Mouse (Mus musculus) lung, postnatal 25 days (tissue): Measurements from ENCODE around the gene Cfhr1.

Experiments used
- DNase-seq: peaks from one replicate; pipeline ENCODE4 v3.0.0; 2022; ENCODE audit warnings: low spot score

Cfhr1 gene

DNA sequence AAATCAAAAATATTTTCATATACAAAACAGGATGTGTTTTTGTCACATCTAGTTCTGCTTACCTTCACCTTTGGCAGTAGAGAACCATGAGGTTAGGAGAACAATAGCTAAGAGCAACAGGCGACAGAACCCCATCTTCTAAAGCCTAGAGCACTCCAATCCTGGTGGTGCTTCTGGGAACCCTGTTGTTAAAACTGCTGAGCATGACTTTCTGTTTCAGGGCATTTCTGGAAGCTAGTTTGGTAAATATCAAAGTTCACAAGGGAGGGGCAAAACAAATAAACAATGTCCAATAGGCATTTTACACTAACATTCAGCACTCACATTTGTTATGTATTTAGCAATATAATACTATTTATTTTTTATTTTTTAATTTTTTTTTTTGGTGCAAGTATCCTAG, at the start of gene Cfhr1:
Gene Cfhr1, minus strand, starts transcription at position 249 of the 400 bp plus-strand sequence.
- DNase-seq: no peak

DNA sequence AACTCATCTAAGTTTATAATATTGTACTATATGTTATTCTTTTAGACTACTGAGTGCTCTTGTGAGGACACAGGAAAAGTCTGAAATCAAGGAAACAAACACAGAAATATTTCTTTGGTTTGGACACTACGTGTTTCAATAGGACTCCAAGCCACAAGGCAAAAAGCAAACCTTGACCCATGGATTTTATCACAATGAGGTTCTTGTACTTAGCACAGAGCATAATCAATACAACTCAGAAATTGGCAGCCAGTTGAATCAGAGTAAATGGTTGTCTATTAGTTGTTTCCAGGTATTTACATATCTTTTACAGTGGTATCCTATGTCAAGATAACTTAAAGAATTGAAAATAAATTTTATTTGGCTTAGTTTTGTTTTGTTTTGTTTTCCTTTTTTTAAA, 8.8 kb downstream of the Cfhr1 start:
- DNase-seq: no peak

DNA sequence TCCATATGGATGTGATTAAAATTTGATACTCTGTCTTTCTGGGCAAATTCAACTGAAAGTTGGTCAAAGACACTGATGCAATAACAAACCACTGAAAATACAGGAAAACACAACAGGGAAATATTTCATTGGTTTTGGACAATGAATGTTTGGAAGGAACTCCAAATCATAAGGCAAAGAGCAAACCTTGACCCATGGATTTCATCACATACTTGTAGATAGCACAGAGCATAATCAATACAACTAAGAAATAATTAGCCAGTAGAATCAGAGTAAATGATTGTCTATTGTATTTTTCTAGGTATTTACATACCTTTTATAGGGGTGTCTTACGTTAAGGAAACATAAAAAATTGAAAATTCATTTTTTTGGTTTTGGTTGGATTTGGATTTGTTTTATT, 11.5 kb downstream of the Cfhr1 start:
- DNase-seq: no peak

DNA sequence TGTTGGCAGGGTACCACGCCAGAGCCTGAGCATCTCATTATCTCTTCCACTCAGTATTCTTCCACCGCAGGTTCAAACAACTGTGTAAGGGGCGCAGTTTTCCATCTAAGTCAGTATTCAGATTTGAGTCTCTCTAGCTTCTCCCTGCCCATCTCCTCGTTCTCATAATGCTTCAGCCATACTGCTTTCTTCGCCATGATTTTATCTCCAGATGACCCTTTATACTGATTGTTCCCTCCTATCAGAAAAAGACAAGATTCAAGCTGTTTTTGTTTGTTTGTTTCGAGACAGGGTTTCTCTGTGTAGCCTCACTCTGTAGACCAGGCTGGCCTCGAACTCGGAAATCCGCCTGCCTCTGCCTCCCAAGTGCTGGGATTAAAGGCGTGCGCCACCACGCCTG, 45.5 kb downstream of the Cfhr1 start:
- no peak for DNase-seq

DNA sequence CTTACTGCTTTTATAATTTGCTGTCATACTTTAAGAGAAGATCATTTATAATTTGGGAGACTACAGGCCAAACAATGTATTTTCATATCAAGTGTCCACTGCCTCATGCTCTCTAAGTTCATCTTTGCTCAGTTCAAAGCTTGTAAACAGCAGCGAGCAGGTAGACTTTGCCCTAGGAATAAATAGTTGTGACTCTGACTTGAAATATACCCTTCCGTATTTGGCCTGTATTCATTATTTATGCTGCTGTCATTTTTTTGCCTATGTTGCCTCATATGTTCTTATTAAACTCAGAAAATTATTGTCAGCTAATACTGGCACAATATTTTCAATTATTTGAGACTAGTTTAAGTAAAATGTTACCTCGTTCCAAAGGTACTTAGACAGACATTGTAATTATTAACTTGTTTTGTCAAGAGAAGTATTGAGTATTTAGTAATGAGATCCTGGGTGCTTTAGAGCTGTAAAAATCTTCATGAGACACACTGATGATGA, 58.8 kb downstream of the Cfhr1 start, which contains the start of gene F13b:
Gene F13b, plus strand, starts transcription at position 445 of the 495 bp plus-strand sequence.
- DNase-seq: no peak

DNA sequence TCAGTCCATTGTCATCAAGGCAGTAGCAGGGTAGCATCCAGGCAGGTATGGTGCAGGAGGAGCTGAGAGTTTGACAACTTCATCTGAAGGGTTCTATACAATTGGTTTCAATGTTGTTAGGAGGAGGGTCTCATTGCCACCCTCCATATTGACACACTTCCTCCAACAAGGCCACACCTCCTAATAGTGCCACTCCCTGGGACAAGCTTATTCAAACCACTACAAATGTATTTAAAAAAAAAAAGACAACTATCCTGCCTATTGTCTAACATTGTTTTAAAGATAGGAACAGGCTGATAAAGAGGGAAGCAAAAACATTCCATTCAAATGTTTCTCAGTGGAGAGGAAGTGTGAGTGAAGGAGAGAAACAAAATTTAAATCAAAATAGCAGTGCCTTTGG, 60.3 kb downstream of the Cfhr1 start:
- no peak for DNase-seq
